Mouse (Mus musculus) MEL (cell line): ENCODE results near the gene Dagla. TPM values are rescaled to one million over a fixed set of nuclear protein-coding genes. Genes with fewer than 3 reads are reported as not detected.

ENCODE experiments used
- DNase-seq: peaks from one replicate; pipeline ENCODE4 v3.0.0; 2011; ENCODE audit warnings: low read depth, low spot score
- H3K27ac ChIP-seq: 2 replicates; pipeline ENCODE4 v1.5.1; 2012; ENCODE audit warnings: low read depth, mild to moderate bottlenecking, control low read depth, low read length, moderate library complexity; ENCODE audit not compliant: control insufficient read depth
- H3K27me3 ChIP-seq, 2 experiments: fragments of 150-350 bp in 1 of 2; sonication (generic) in 1 of 2; 2 replicates each; pipeline ENCODE4 v1.6.1; 2012; ENCODE audit warnings: low read length in 2 of 2, mild to moderate bottlenecking in 2 of 2, improper control_type of control experiment in 1 of 2, moderate library complexity in 1 of 2; ENCODE audit not compliant: insufficient read depth in 2 of 2, control insufficient read depth in 1 of 2
- H3K36me3 ChIP-seq, 2 experiments: 2 replicates each; pipeline ENCODE4 v1.6.1; 2012 to 2014; ENCODE audit warnings: low read length in 2 of 2, improper control_type of control experiment in 1 of 2, inconsistent platforms in 1 of 2, mild to moderate bottlenecking in 1 of 2; ENCODE audit not compliant: insufficient read depth in 2 of 2, control insufficient read depth in 1 of 2
- H3K4me1 ChIP-seq, 2 experiments: fragments of 150-350 bp in 1 of 2; sonication (generic) in 1 of 2; 2 replicates each; pipeline ENCODE4 v1.6.1; 2012; ENCODE audit warnings: low read length in 2 of 2, improper control_type of control experiment in 1 of 2, mild to moderate bottlenecking in 1 of 2; ENCODE audit not compliant: insufficient read depth in 2 of 2, control insufficient read depth in 1 of 2
- H3K4me3 ChIP-seq, 2 experiments: fragments of 150-350 bp in 1 of 2; sonication (generic) in 1 of 2; 2 replicates each; pipeline ENCODE4 v1.5.1; 2012; ENCODE audit warnings: low read depth in 2 of 2, low read length in 2 of 2, mild to moderate bottlenecking in 2 of 2, moderate library complexity in 2 of 2, control low read depth in 1 of 2, improper control_type of control experiment in 1 of 2; ENCODE audit not compliant: control insufficient read depth in 1 of 2, insufficient read depth in 1 of 2
- H3K79me2 ChIP-seq: 2 replicates; pipeline ENCODE4 v1.6.1; 2012; ENCODE audit warnings: mild to moderate bottlenecking, low read length, moderate library complexity; ENCODE audit not compliant: control insufficient read depth, poor library complexity, insufficient read depth
- H3K9ac ChIP-seq: 2 replicates; pipeline ENCODE4 v1.6.1; 2012; ENCODE audit warnings: low read depth, mild to moderate bottlenecking, control low read depth, low read length, moderate library complexity; ENCODE audit not compliant: control insufficient read depth, poor library complexity, severe bottlenecking
- H3K9me3 ChIP-seq: fragments of 150-350 bp; sonication (generic); replicated peaks from 2 replicates; pipeline ENCODE4 v1.6.1; 2012; ENCODE audit warnings: mild to moderate bottlenecking, low read length, improper control_type of control experiment, moderate library complexity; ENCODE audit not compliant: insufficient read depth
- CHD1 ChIP-seq: IDR thresholded peaks from 2 replicates; pipeline ENCODE4 v1.6.1; 2012; ENCODE audit warnings: low read depth, mild to moderate bottlenecking, inconsistent platforms, low read length, improper control_type of control experiment
- CHD2 ChIP-seq: IDR thresholded peaks from 2 replicates; pipeline ENCODE4 v1.6.1; 2011; ENCODE audit warnings: low read length, improper control_type of control experiment
- E2F4 ChIP-seq: IDR thresholded peaks from 2 replicates; pipeline ENCODE4 v1.6.1; 2011; ENCODE audit warnings: low read depth, low read length, improper control_type of control experiment, borderline replicate concordance
- EP300 ChIP-seq, 2 experiments: IDR thresholded peaks; 2 replicates each; pipeline ENCODE4 v1.6.1; 2011; ENCODE audit warnings: improper control_type of control experiment in 2 of 2, low read length in 2 of 2, low read depth in 1 of 2, mild to moderate bottlenecking in 1 of 2
- JUND ChIP-seq: IDR thresholded peaks from 2 replicates; pipeline ENCODE4 v1.6.1; 2011; ENCODE audit warnings: low read depth, mild to moderate bottlenecking, improper control_type of control experiment, low read length
- KAT2A ChIP-seq: conservative IDR thresholded peaks from 2 replicates; pipeline ENCODE4 v1.6.1; 2012; ENCODE audit warnings: low read depth, low read length, improper control_type of control experiment, inconsistent platforms
- MAX ChIP-seq: IDR thresholded peaks from 2 replicates; pipeline ENCODE4 v1.6.1; 2011; ENCODE audit warnings: low read length, improper control_type of control experiment
- MXI1 ChIP-seq: IDR thresholded peaks from 2 replicates; pipeline ENCODE4 v1.6.1; 2011; ENCODE audit warnings: mild to moderate bottlenecking, low read depth, low read length, improper control_type of control experiment
- MYB ChIP-seq: IDR thresholded peaks from 2 replicates; pipeline ENCODE4 v1.6.1; 2011; ENCODE audit warnings: mild to moderate bottlenecking, low read depth, low read length, improper control_type of control experiment
- MYC ChIP-seq: IDR thresholded peaks from 2 replicates; pipeline ENCODE4 v1.6.1; 2011; ENCODE audit warnings: low read depth, mild to moderate bottlenecking, low read length, improper control_type of control experiment, moderate library complexity
- POLR2AphosphoS5 ChIP-seq: IDR thresholded peaks from 2 replicates; pipeline ENCODE4 v1.6.1; 2012; ENCODE audit warnings: low read depth, borderline replicate concordance, mild to moderate bottlenecking, inconsistent platforms, low read length, moderate library complexity, mixed read lengths
- SIN3A ChIP-seq: IDR thresholded peaks from 2 replicates; pipeline ENCODE4 v1.6.1; 2012; ENCODE audit warnings: low read length, improper control_type of control experiment, inconsistent platforms
- SMC3 ChIP-seq: IDR thresholded peaks from 2 replicates; pipeline ENCODE4 v1.6.1; 2011; ENCODE audit warnings: low read depth, low read length, improper control_type of control experiment
- TBP ChIP-seq: IDR thresholded peaks from 2 replicates; pipeline ENCODE4 v1.8.0; 2011; ENCODE audit warnings: low read depth, low read length, improper control_type of control experiment
- TCF12 ChIP-seq: IDR thresholded peaks from 2 replicates; pipeline ENCODE4 v1.6.1; 2014; ENCODE audit warnings: low read depth, mild to moderate bottlenecking, inconsistent platforms, low read length, improper control_type of control experiment, moderate library complexity
- USF1 ChIP-seq: IDR thresholded peaks from 2 replicates; pipeline ENCODE4 v1.6.1; 2014; ENCODE audit warnings: low read depth, mild to moderate bottlenecking, inconsistent platforms, low read length, improper control_type of control experiment, moderate library complexity
- ZC3H11A ChIP-seq: IDR thresholded peaks from 2 replicates; pipeline ENCODE4 v1.6.1; 2012; ENCODE audit warnings: low read depth, mild to moderate bottlenecking, inconsistent platforms, low read length, improper control_type of control experiment
- ZNF384 ChIP-seq: IDR thresholded peaks from 2 replicates; pipeline ENCODE4 v1.6.1; 2012; ENCODE audit warnings: low read depth, mild to moderate bottlenecking, inconsistent platforms, low read length, improper control_type of control experiment
- polyA plus RNA-seq, 2 experiments: library from polyadenylated mRNA; stranded (reverse) in 1 of 2; unstranded in 1 of 2; fragments of >175 nt in 1 of 2; fragments of >200 nt in 1 of 2; gene quantifications; 2 replicates each; pipeline versions ENCODE4 v1.2.1 to v1.2.4; 2012; ENCODE audit warnings: low replicate concordance in 2 of 2, low read depth in 1 of 2; ENCODE audit not compliant: insufficient read length in 2 of 2, insufficient read depth in 1 of 2, missing spikeins in 1 of 2
- total RNA-seq: library from RNA; depleted of rRNA; stranded (reverse); fragments of 300-350 nt; gene quantifications from 2 replicates; pipeline ENCODE4 v1.2.3, GENCODE M21; 2012

Dagla gene
- total and polyA plus RNA-seq, 3 experiments, result not detected

DNA sequence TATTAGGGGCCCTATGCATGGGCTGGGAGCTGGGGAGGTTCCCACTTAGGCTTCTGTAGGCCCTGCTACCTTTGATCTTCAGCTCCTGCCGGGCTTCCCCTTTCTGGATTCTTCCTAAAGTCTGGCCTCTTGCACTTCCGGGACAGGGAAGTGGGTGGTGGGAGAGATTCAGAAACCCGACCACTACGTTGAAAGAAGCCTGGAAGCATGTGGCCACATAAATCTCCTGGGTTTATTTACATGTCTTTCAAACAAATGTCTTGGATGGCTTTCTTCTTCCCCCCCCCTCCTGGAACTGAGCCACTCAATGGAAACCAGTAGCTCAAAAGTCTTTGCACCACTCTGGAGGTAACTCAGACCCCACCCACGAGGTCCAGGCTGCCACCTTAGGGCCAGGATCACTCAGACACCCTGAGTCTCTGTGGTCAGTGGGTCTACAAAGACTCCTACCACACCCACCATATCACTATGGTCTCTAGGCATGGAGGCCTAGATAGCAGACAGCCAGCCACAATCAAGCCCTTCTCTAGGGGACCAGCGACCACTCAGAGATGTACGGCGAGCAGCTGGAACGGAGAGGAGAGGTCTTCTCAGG is 12.7 kb downstream of the Dagla start:
- Histone ChIP-seq H3K4me1 (no peaks in the 10 kb centered on the region), H3K9ac (no peak overlapping the region), H3K27me3 (peaks cover 0 to 3% of the 10 kb centered on the region in 2 experiments; a peak in 3 of 4 replicates)

DNA sequence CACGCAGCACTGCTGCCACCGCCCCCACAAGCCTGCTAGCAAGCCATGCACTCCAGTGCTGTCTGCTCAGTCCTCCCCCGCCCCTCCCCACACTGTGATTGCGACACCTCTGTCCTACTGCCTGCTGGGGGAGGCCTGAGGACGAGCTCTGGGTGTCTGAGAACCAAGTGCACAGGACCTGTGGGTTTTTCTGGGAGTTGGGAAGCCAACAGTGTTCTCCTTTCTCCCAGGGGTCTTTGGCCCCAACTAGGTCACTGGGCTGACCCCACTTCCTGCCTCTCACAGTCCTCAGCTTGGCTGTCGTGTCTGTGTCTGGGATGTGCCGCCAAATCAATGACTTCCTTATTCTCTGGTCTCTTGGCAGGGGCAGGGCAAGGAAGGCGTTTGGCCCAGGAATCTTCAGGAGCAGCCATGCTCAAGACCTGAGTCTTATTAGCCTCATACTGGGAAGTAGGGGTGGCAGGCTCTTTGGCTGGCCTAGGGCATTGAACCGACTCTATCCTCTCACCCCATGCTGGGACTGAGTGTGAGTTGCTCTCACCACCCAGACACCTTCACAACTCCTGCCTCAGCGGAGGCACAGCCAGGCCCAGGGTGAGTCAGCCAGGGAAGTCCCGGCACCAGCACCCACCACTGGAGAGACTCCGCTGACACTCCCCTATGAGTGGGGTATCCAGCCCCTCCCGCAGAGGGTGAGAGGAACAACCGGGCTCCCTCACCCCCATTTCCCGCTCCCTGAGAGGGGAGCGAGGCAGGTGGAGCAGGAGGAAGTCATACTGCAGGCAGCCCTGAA is 14.3 kb downstream of the Dagla start:
- Histone ChIP-seq H3K79me2 (no peaks in the 10 kb centered on the region), H3K9me3 (no peaks in the 10 kb centered on the region), H3K4me3 (no peak overlapping the region), H3K27ac (no peak overlapping the region), H3K9ac (no peak overlapping the region), H3K4me1 (no peaks in the 10 kb centered on the region), H3K36me3 (no peaks in the 10 kb centered on the region), H3K27me3 (peaks cover 0 to 3% of the 10 kb centered on the region in 2 experiments; a peak in 3 of 4 replicates)
- no peak for DNase-seq
- TF ChIP-seq MXI1, result no peak
- TF ChIP-seq EP300 (IDR thresholded peaks at IDR 0.05; ENCODE audit: low read depth in 1 of 2, low read length in 2 of 2), result no peak
- no peak for TF ChIP-seq TBP
- TF ChIP-seq MYC, result no peak
- no peak for TF ChIP-seq ZNF384
- TF ChIP-seq JUND, result no peak
- TF ChIP-seq CHD2, result no peak
- TF ChIP-seq SMC3, result no peak
- no peak for TF ChIP-seq E2F4
- no peak for TF ChIP-seq CHD1
- no peak for TF ChIP-seq POLR2AphosphoS5
- no peak for TF ChIP-seq USF1
- TF ChIP-seq TCF12, result no peak

More for the DNA sequence above, 12.7 kb downstream of the Dagla start:
- TF ChIP-seq SIN3A, result no peak
- no peak for TF ChIP-seq E2F4
- no peak for TF ChIP-seq TCF12
- no peak for TF ChIP-seq EP300 (IDR thresholded peaks at IDR 0.05; ENCODE audit: low read depth in 1 of 2, low read length in 2 of 2)
- no peak for TF ChIP-seq CHD2
- no peak for TF ChIP-seq KAT2A
- TF ChIP-seq ZC3H11A, result no peak
- no peak for TF ChIP-seq JUND
- no peak for TF ChIP-seq MYB
- no peak for TF ChIP-seq MAX
- TF ChIP-seq, all 39 proteins: peak for 0
- Histone ChIP-seq H3K4me3 (no peak overlapping the region), H3K9me3 (no peaks in the 10 kb centered on the region), H3K27ac (no peak overlapping the region), H3K36me3 (no peaks in the 10 kb centered on the region), H3K79me2 (no peaks in the 10 kb centered on the region)
- no peak for DNase-seq
